Mouse (Mus musculus) neutrophil, adult 83 days (primary cell): Measurements from ENCODE around the gene Gm21954. TPM values are rescaled to one million over a fixed set of nuclear protein-coding genes. Genes with fewer than 3 reads are reported as not detected.

Source experiments
- total RNA-seq, 2 experiments: library from RNA; stranded (reverse); gene quantifications; one replicate each; pipeline ENCODE4 v1.2.4; 2023

Gene Gm21954
- not detected for total RNA-seq

DNA sequence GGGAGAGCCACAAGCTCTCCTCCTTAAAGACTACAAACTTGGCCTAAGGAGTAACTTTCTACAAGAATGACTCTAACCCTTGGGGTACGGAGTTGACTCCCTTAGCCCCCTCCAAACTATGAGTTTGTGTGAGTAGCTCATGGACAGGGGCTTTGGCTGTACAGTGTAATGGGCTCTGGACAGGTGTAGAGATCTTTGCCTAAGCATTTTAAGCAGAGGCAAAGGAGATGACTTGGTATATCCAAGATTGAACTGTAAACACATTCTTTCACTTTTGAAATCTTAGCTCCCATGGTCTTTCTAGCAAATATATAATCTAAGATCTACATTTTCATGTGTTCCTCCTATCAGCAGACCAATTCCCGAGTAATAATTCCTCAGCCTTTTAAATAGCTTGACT lies at the start of gene Gm21954:
Gene Gm21954, minus strand, starts transcription at position 101 of the 400 bp plus-strand sequence.

Other genes with a start within 250 kb of the Gm21954 start
- not detected for gene Dclk1, start 229.8 kb downstream of the Gm21954 start, total RNA-seq